Mouse (Mus musculus) liver (tissue): ENCODE results near the gene Galnt4.

Experiments used
- DNase-seq: peaks from one replicate; pipeline ENCODE4 v3.0.0-alpha.2; 2020; ENCODE audit warnings: mixed read lengths

Galnt4 gene

GRCm38 (mm10) chr10:99161987-99162582 lies 54.1 kb downstream of the Galnt4 start:
- no peak for DNase-seq
